ENCODE assay signal across 13 mouse cellular contexts in the genomic region with DNA sequence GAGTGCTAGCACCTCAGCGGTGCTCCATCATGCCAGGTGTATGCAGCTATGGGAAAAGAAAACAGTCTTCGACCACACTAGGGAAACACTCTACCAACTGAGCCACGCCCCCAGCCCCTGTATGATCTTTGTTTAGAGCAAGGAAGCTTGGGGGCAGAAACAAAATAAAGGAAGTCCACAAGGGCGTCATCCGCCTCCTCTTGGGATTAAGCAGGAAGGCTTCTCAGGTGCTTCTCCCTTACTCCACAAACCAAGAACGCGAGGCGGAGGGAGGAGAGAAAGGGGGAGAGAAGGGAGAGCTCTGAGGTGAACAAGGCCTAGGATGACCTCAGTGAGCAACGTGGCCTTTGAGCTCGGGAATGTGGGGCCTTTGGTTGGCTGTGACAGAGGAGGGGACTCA.
"Had no signal": no experiment of that assay in that cellular context is flagged by ENCODE, and none has a peak within 500 bp of the region (broad histone marks: within the 10 kb centered on the region; RNA-seq: fewer than 3 reads in every experiment).

No protein-coding gene starts in this region.

- H3K4me3 ChIP-seq: layer of hippocampus, adult 2 months; limb, embryonic 12.5 days; liver, embryonic 13.5 days; midbrain, embryonic 13.5 days; stomach, embryonic 15.5 days had no signal

- H3K36me3 ChIP-seq: limb, embryonic 12.5 days; liver, embryonic 13.5 days; midbrain, embryonic 13.5 days; stomach, embryonic 15.5 days had no signal

- H3K27me3 ChIP-seq: liver, embryonic 13.5 days; stomach, embryonic 15.5 days had no signal

- H3K4me2 ChIP-seq: limb, embryonic 12.5 days; liver, embryonic 13.5 days; midbrain, embryonic 13.5 days; stomach, embryonic 15.5 days had no signal

- H3K9ac ChIP-seq: limb, embryonic 12.5 days; liver, embryonic 13.5 days; liver, postnatal 0 days; midbrain, embryonic 13.5 days; stomach, embryonic 15.5 days had no signal

- H3K27ac ChIP-seq: layer of hippocampus, adult 2 months; limb, embryonic 12.5 days; liver, embryonic 13.5 days; midbrain, embryonic 13.5 days; stomach, embryonic 15.5 days had no signal

- ATAC-seq: intestine, postnatal 0 days; liver, postnatal 0 days; midbrain, embryonic 13.5 days had no signal

- DNase-seq: kidney, adult 8-10 months; kidney, postnatal 36 days; liver; liver, embryonic 13.5 days; liver, postnatal 0 days; right cerebral cortex, postnatal 14 days; thymus, adult 2 months; thymus, postnatal 25 days had no signal

- H3K9me3 ChIP-seq: limb, embryonic 12.5 days; liver, embryonic 13.5 days; midbrain, embryonic 13.5 days; stomach, embryonic 15.5 days had no signal
